11 mouse cellular contexts compared by ENCODE assay signal in genomic region chrX:142529892-142530291, GRCm38 (mm10).
DNase-seq lines count a peak whose midpoint lies in the region; ATAC-seq and TF ChIP-seq lines count a peak whose summit lies in the region.
"Had no signal": no experiment of that assay in that cellular context is flagged by ENCODE, and none has a peak within 500 bp of the region (broad histone marks: within the 10 kb centered on the region; RNA-seq: fewer than 3 reads in every experiment).

No protein-coding gene starts in this region.

- no peak overlapping the region for H3K27ac ChIP-seq in layer of hippocampus, adult 2 months

- no peaks in the 10 kb centered on the region for H3K9me3 ChIP-seq in E14TG2a.4 (ENCODE audit: low read length)

- TF ChIP-seq CTCF in layer of hippocampus, adult 2 months (conservative IDR thresholded peaks at IDR 0.05): peak; percentile 51
- TF ChIP-seq CTCF in E14TG2a.4 (conservative IDR thresholded peaks at IDR 0.05; ENCODE audit: low read length): peak; percentile 34
- TF ChIP-seq CTCF in Patski (IDR thresholded peaks at IDR 0.05): peak; percentile 46

- ATAC-seq in Patski: no peak
- peak; percentile 79 for ATAC-seq in megakaryocyte progenitor cell, adult 5-6 weeks (replicated peaks; ENCODE audit: poor library complexity)
- ATAC-seq: midbrain, embryonic 16.5 days had no signal

- in situ Hi-C loops in Patski (cut with MboI; ENCODE audit: low pct_unique_long_range_greater_than_20kb): loop anchor here (10.0 kb wide), 2 partner anchors 205 to 295 kb away; no protein-coding TSS in a partner anchor

- H3K27me3 ChIP-seq in E14TG2a.4 (ENCODE audit: insufficient read depth, low read length) (no peaks in the 10 kb centered on the region), Patski (peaks cover 32% of the 10 kb centered on the region)

- H3K4me1 ChIP-seq in E14TG2a.4 (replicated peaks; ENCODE audit: low read depth, low read length): no peaks in the 10 kb centered on the region

- H3K36me3 ChIP-seq in E14TG2a.4 (ENCODE audit: insufficient read depth, low read length): no peaks in the 10 kb centered on the region

- POLR2A ChIA-PET in Patski (lab: Charles Lee): no interaction called here

- H3K4me3 ChIP-seq in layer of hippocampus, adult 2 months: no peak overlapping the region
- H3K4me3 ChIP-seq in E14TG2a.4 (replicated peaks; ENCODE audit: low read length): no peak overlapping the region

- DNase-seq in layer of hippocampus, adult 2 months (ENCODE audit: low spot score in 2 of 2): no peak
- DNase-seq in layer of hippocampus, adult 11-12 months (ENCODE audit: low spot score): no peak
- no peak for DNase-seq in Patski (ENCODE audit: low read depth, low spot score)
- DNase-seq in c-Kit-positive CD71-positive TER-119-positive erythroid progenitor cells, embryonic 14.5 days (ENCODE audit: low spot score): no peak
- DNase-seq in urinary bladder, postnatal 4 days (ENCODE audit: low spot score in 2 of 2): no peak
- DNase-seq: adrenal gland, adult 8-10 months; cerebellum, postnatal 14 days; heart, postnatal 36 days had no signal

- CTCF ChIA-PET in Patski (lab: Charles Lee): interaction anchor here (1.3 to 4.5 kb wide), 3 partner anchors 10 to 205 kb away, joined by 4 to 30 read pairs (median 6); no protein-coding TSS in a partner anchor
